In the genomic region with DNA sequence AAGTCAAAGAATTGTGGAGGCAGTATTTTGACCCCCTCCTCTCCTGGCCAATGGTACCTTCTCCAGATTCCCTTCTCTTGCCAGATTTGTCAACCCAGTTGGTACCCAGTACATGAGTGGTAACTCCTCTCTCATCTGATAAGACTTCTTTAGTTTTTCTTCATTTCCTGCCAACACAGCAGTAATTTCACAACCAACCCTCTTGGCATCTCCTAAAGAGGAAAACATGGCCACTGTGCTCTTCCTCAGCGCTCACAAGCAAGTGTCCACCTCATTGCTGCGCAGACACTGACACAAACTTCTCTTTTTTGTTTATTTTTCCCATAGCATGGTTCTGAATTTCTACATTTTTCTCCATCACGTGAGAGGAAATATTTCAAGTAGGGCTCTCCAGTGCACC, we compare ENCODE assay signal across 17 mouse cellular contexts. TPM values are rescaled to one million over a fixed set of nuclear protein-coding genes. Genes with fewer than 3 reads are reported as not detected.
"Had no signal": no experiment of that assay in that cellular context is flagged by ENCODE, and none has a peak within 500 bp of the region (broad histone marks: within the 10 kb centered on the region; RNA-seq: fewer than 3 reads in every experiment).

No protein-coding gene starts in this region.

- ATAC-seq: hindbrain, postnatal 0 days; intestine, embryonic 15.5 days; intestine, postnatal 0 days had no signal

- DNase-seq: gastrocnemius, adult 2 months; gastrocnemius, postnatal 10 days; gastrocnemius, postnatal 25 days; heart, adult 11 months; heart, adult 2 months; heart, postnatal 14 days; heart, postnatal 36 days; kidney, adult 18-20 months; kidney, adult 8-10 months; kidney, postnatal 10 days; kidney, postnatal 25 days; kidney, postnatal 4 days; left cerebral cortex, postnatal 4 days had no signal

RNA-seq across cellular contexts. Expression of a gene that starts 38.3 kb away (rescaled TPM):
- total RNA-seq: gastrocnemius, adult 2 months; gastrocnemius, postnatal 25 days; hematopoietic stem cell, adult 5-6 weeks had no signal
